Mouse (Mus musculus): ENCODE measurements around the gene Pigr. TPM values are rescaled to one million over a fixed set of nuclear protein-coding genes. Genes with fewer than 3 reads are reported as not detected.

Pigr gene
- polyA plus RNA-seq, 1 experiment from 2014 or later = 0.46 TPM

GRCm38 (mm10) chr1:130849530-130850214, 23.2 kb downstream of the Pigr start:
- Histone ChIP-seq H3K4me1 (replicated peaks; ENCODE audit: control insufficient read depth, insufficient read depth) (no peaks in the 10 kb centered on the region), H3K27ac (replicated peaks) (no peak overlapping the region), H3K4me3 (ENCODE audit: low read depth, low read length) (no peak overlapping the region), H3K4me2 (replicated peaks; ENCODE audit: low read depth) (no peak overlapping the region), H3K9me3 (ENCODE audit: control insufficient read depth, low read length) (no peaks in the 10 kb centered on the region), H3K36me3 (ENCODE audit: control insufficient read depth, insufficient read depth, low read length) (no peaks in the 10 kb centered on the region), H3K27me3 (ENCODE audit: control insufficient read depth, insufficient read depth, low read length) (no peaks in the 10 kb centered on the region), H3K9ac (ENCODE audit: low read length) (no peak overlapping the region)
- WGBS = 88% methylated on average over 10 of the region's 10 CpGs
- ATAC-seq (ENCODE audit: low FRiP score, low TSS enrichment) (no peak), DNase-seq (ENCODE audit: low spot score) (no peak)
- TF ChIP-seq CTCF (IDR thresholded peaks at IDR 0.05; ENCODE audit: low read depth) = no peak
- TF ChIP-seq EP300 (optimal IDR thresholded peaks at IDR 0.05) = no peak

- H3K27ac ChIP-seq (replicated peaks) = no peak overlapping the region
- no peak overlapping the region for H3K4me2 ChIP-seq (replicated peaks; ENCODE audit: low read depth)
- no peak overlapping the region for H3K9ac ChIP-seq (ENCODE audit: low read length)
- H3K4me3 ChIP-seq (ENCODE audit: low read depth, low read length) = no peak overlapping the region
- H3K9me3 ChIP-seq (ENCODE audit: control insufficient read depth, low read length) = no peaks in the 10 kb centered on the region
- no peak for ATAC-seq (ENCODE audit: low FRiP score, low TSS enrichment)
- no peaks in the 10 kb centered on the region for H3K4me1 ChIP-seq (replicated peaks; ENCODE audit: control insufficient read depth, insufficient read depth)
- TF ChIP-seq EP300 (optimal IDR thresholded peaks at IDR 0.05) (no peak), CTCF (IDR thresholded peaks at IDR 0.05; ENCODE audit: low read depth) (no peak)
- no peak for DNase-seq (ENCODE audit: low spot score)
- WGBS = 85% methylated on average over 5 of the region's 5 CpGs
- H3K27me3 ChIP-seq (ENCODE audit: control insufficient read depth, insufficient read depth, low read length) = no peaks in the 10 kb centered on the region
- H3K36me3 ChIP-seq (ENCODE audit: control insufficient read depth, insufficient read depth, low read length) = no peaks in the 10 kb centered on the region
These were observed 23.9 kb downstream of the Pigr start for GRCm38 (mm10) chr1:130850405-130850804.

- no peaks in the 10 kb centered on the region for H3K9me3 ChIP-seq (ENCODE audit: control insufficient read depth, low read length)
- H3K4me1 ChIP-seq (replicated peaks; ENCODE audit: control insufficient read depth, insufficient read depth) = no peaks in the 10 kb centered on the region
- no peak overlapping the region for H3K4me2 ChIP-seq (replicated peaks; ENCODE audit: low read depth)
- ATAC-seq (ENCODE audit: low FRiP score, low TSS enrichment) = no peak
- DNase-seq (ENCODE audit: low spot score) = no peak
- H3K27ac ChIP-seq (replicated peaks) = no peak overlapping the region
- H3K9ac ChIP-seq (ENCODE audit: low read length) = no peak overlapping the region
- no peaks in the 10 kb centered on the region for H3K36me3 ChIP-seq (ENCODE audit: control insufficient read depth, insufficient read depth, low read length)
- TF ChIP-seq CTCF (IDR thresholded peaks at IDR 0.05; ENCODE audit: low read depth) (no peak), EP300 (optimal IDR thresholded peaks at IDR 0.05) (no peak)
- H3K27me3 ChIP-seq (ENCODE audit: control insufficient read depth, insufficient read depth, low read length) = no peaks in the 10 kb centered on the region
- WGBS = 68% methylated on average over 9 of the region's 9 CpGs
- no peak overlapping the region for H3K4me3 ChIP-seq (ENCODE audit: low read depth, low read length)
These were observed 28.3 kb downstream of the Pigr start for GRCm38 (mm10) chr1:130854819-130855218.

- H3K4me3 ChIP-seq (ENCODE audit: low read depth, low read length) = no peak overlapping the region
- no peak overlapping the region for H3K27ac ChIP-seq (replicated peaks)
- H3K4me1 ChIP-seq (replicated peaks; ENCODE audit: control insufficient read depth, insufficient read depth) = no peaks in the 10 kb centered on the region
- H3K27me3 ChIP-seq (ENCODE audit: control insufficient read depth, insufficient read depth, low read length) = no peaks in the 10 kb centered on the region
- no peak for DNase-seq (ENCODE audit: low spot score)
- 90% methylated on average over 2 of the region's 2 CpGs for WGBS
- H3K9me3 ChIP-seq (ENCODE audit: control insufficient read depth, low read length) = no peaks in the 10 kb centered on the region
- H3K36me3 ChIP-seq (ENCODE audit: control insufficient read depth, insufficient read depth, low read length) = no peaks in the 10 kb centered on the region
- no peak for TF ChIP-seq EP300 (optimal IDR thresholded peaks at IDR 0.05)
- no peak for TF ChIP-seq CTCF (IDR thresholded peaks at IDR 0.05; ENCODE audit: low read depth)
- no peak overlapping the region for H3K9ac ChIP-seq (ENCODE audit: low read length)
- H3K4me2 ChIP-seq (replicated peaks; ENCODE audit: low read depth) = no peak overlapping the region
- ATAC-seq (ENCODE audit: low FRiP score, low TSS enrichment) = no peak
These were observed 29.2 kb downstream of the Pigr start for GRCm38 (mm10) chr1:130855723-130856122.

GRCm38 (mm10) chr1:130857456-130857855, 31.0 kb downstream of the Pigr start:
- TF ChIP-seq EP300 (optimal IDR thresholded peaks at IDR 0.05) (no peak), CTCF (IDR thresholded peaks at IDR 0.05; ENCODE audit: low read depth) (no peak)
- Histone ChIP-seq H3K4me3 (ENCODE audit: low read depth, low read length) (no peak overlapping the region), H3K9ac (ENCODE audit: low read length) (no peak overlapping the region), H3K4me2 (replicated peaks; ENCODE audit: low read depth) (no peak overlapping the region), H3K36me3 (ENCODE audit: control insufficient read depth, insufficient read depth, low read length) (no peaks in the 10 kb centered on the region), H3K27me3 (ENCODE audit: control insufficient read depth, insufficient read depth, low read length) (no peaks in the 10 kb centered on the region), H3K9me3 (ENCODE audit: control insufficient read depth, low read length) (no peaks in the 10 kb centered on the region), H3K27ac (replicated peaks) (no peak overlapping the region), H3K4me1 (replicated peaks; ENCODE audit: control insufficient read depth, insufficient read depth) (no peaks in the 10 kb centered on the region)
- ATAC-seq (ENCODE audit: low FRiP score, low TSS enrichment) (no peak), DNase-seq (ENCODE audit: low spot score) (no peak)
- 76% methylated on average over 4 of the region's 4 CpGs for WGBS

GRCm38 (mm10) chr1:130864238-130864637, 37.8 kb downstream of the Pigr start:
- no peak for DNase-seq (ENCODE audit: low spot score)
- no peak overlapping the region for H3K4me3 ChIP-seq (ENCODE audit: low read depth, low read length)
- H3K4me2 ChIP-seq (replicated peaks; ENCODE audit: low read depth) = no peak overlapping the region
- 74% methylated on average over 4 of the region's 4 CpGs for WGBS
- H3K27ac ChIP-seq (replicated peaks) = no peak overlapping the region
- no peaks in the 10 kb centered on the region for H3K36me3 ChIP-seq (ENCODE audit: control insufficient read depth, insufficient read depth, low read length)
- TF ChIP-seq EP300 (optimal IDR thresholded peaks at IDR 0.05) (no peak), CTCF (IDR thresholded peaks at IDR 0.05; ENCODE audit: low read depth) (no peak)
- H3K9me3 ChIP-seq (ENCODE audit: control insufficient read depth, low read length) = no peaks in the 10 kb centered on the region
- no peak for ATAC-seq (ENCODE audit: low FRiP score, low TSS enrichment)
- no peak overlapping the region for H3K9ac ChIP-seq (ENCODE audit: low read length)
- H3K27me3 ChIP-seq (ENCODE audit: control insufficient read depth, insufficient read depth, low read length) = no peaks in the 10 kb centered on the region
- no peaks in the 10 kb centered on the region for H3K4me1 ChIP-seq (replicated peaks; ENCODE audit: control insufficient read depth, insufficient read depth)
